Mouse (Mus musculus) v-Abl transformed pro-B cells (cell line): ENCODE data around the gene Diras1.
"Not testable (repeated sequence)": the region's sequence is repeated elsewhere in the genome, so short reads cannot be mapped to it uniquely, and the experiment has no call there.

ENCODE experiments used
- in situ Hi-C, 2 experiments: fragments of 400-800 bp; cut with MboI; formaldehyde crosslinking; loops; one replicate each; pipeline ENCODE4 v1.15.1; 2025; ENCODE audit not compliant: unreplicated experiment in 2 of 2

The Diras1 gene

GRCm38 (mm10) chr10:81025639-81026275, at the start of gene Diras1:
TSS of gene Diras1 (minus strand) at chr10:81025662.
- in situ Hi-C loops, result no loop called here

DNA sequence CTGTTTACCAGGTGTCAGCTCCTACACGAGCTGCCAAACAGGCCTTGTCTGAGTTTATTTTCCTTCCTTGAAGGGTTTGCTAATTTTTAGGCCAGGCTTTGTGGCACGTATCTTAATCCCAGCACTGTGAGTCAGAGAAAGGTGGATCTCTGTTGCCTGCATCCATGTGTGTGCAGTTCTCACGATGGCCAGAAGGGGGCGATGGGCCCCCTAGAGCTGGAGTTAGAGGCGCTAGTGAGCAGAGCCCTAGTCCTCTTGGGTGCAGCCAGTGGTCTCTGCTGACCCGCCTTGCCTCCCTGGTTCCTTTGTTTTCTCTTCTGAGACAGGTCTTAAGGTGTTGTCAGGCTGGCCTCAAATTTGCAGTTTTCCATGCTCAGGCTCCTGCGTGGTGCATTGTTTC, 48.0 kb upstream of the Diras1 start:
- in situ Hi-C loops, result no loop called here

DNA sequence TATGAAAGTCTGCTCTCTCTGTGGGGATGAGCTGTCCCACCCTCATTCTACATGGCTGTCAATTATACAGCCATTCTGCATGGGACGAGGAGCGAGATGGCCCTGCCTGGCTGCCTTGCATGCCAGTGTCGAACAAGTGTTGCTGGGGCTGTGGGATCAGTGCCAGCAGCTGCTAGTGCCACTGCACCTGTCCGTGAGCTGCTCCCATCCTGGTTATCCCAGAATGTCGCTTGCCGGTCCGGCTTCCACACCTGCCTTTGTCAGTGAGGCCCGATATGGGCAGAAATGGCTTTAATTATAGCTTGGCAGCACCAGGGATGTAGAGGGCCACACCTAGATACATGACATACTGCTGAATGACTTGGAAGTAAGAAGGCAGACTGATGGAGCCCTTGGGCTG, 46.8 kb upstream of the Diras1 start:
- in situ Hi-C loops, result no loop called here

- in situ Hi-C loops, result no loop called here
Observed at GRCm38 (mm10) chr10:81069836-81070235, 44.4 kb upstream of the Diras1 start, which contains the start of gene Thop1. TSS of gene Thop1 (plus strand) at chr10:81070035.

- in situ Hi-C loops, result no loop called here
Observed at GRCm38 (mm10) chr10:81068706-81069105, 43.2 kb upstream of the Diras1 start.

GRCm38 (mm10) chr10:81064519-81064918, 39.1 kb upstream of the Diras1 start:
- in situ Hi-C loops, result not testable (repeated sequence)

DNA sequence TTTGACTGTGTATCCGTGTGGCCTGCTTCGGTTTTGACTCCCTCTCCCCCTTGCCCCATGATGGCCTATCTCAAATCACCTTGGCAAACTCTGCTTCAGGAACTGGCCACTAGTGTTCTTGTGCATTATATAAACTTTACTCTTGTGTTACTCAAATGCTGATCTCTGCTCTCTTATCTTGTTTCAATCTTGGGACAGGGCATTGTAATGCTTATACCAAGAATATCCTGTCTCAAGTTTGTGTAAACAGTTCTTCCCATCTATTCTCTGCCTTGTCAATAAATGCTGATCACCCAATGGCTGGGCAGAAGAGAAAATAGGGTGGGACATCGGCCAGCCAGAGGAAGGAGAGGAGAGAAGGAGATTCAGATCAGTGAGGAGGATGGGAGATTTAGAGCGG, 37.2 kb upstream of the Diras1 start:
- in situ Hi-C loops, result no loop called here

- in situ Hi-C loops, result no loop called here
Observed at GRCm38 (mm10) chr10:81059603-81060543, 34.4 kb upstream of the Diras1 start, which contains the start of gene Sgta. TSS of gene Sgta (minus strand) at chr10:81060181.

DNA sequence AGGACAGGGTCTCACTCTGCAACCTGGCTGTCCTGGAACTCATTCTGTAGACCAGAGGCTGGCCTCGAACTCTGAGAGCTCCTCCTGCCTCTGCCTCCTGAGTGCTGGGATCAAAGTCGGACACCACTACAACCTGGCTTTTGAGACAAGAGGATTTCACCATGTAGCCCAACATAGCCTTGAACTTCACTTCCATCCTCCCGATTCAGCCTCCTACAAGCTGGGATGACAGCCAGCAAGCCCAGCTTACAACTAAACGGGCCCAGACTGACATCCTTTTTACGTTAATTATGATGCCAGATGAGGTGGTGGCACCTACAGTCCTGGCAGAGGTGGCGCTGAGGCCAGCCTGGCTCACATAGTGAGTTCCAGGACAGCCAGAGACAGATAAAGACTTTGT, 33.4 kb upstream of the Diras1 start:
- in situ Hi-C loops, result no loop called here

DNA sequence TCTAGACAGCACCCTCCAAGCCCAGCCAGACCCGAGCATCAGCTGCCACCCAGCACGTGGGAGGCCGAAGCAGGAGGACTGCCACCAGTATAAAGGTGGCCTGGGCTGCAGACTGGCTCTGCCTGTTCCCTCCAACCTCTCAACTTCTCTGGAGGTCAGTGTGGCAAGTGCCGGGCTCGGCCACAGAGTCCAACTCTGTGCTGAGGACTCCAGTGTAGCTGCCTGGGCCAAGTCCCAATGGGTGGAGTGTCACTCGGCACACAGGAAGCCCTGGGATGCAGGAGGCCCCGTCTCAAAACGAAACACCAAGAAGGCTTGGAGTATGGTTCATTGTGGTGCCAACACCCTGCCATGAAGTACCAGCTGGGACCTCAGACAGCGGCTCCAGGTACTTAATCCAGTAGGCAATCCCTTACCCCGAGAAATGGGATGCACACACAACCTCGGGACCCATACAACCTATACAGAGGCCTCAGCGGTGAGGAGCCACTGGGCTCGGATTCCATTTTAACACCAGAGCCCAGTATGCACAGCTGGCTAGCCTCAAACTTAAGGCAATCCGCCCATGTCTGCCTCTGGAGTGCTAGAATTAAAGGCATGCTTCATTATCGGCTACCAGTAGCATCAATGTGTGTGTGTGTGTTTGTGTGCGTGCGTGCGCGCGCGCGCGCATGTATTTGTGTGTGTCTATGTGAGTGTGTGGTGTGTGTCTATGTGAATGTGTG, 32.1 kb upstream of the Diras1 start:
- in situ Hi-C loops, result no loop called here

- in situ Hi-C loops, result not testable (repeated sequence)
Observed at GRCm38 (mm10) chr10:81055802-81056340, 30.4 kb upstream of the Diras1 start.

DNA sequence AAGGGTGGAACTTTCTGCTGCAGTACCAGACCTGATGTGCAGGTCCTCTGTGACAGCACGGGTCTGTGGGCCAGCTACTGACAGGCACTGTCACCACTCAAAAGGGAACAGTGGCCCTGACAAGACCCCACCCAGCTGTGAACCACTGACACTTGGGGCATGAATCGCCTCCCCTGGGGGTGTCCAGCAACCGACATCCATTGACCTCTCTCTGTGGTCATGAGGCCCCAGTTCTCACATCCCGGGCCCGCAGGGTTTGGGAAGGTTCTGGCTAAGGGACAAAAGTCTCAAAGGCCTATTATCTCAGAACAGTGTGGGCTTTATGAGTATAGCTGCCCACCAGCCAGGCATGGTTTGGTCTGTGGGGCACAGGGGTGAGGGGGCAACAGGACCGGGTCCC, 29.7 kb upstream of the Diras1 start:
- in situ Hi-C loops, result no loop called here

DNA sequence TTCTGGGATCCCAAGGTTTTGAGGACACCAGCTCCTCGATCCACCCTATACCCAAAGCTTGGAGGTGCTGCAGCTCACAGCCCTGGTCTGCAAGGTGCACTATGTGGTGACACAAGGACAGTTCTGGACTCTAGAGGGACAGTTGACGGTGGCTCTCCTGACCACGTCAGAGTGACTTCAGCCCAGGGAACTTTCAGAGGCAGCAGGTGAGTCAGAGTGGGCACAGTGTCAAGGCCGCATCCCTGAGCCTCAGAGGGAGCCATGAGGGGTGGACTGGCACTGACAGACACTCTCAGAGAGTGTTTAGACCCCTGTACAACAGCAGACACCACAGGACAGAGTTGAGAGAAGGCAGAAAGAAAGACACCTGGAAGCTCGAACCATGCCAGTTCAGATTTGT, 27.1 kb upstream of the Diras1 start:
- in situ Hi-C loops, result loop anchor here (5.0 kb wide), 2 partner anchors 35 to 40 kb away; no protein-coding TSS in a partner anchor

- in situ Hi-C loops, result loop anchor here (5.0 kb wide), 2 partner anchors 36 to 41 kb away; no protein-coding TSS in a partner anchor
Observed at GRCm38 (mm10) chr10:81051133-81051532, 25.7 kb upstream of the Diras1 start.

GRCm38 (mm10) chr10:81050645-81051044, 25.2 kb upstream of the Diras1 start:
- in situ Hi-C loops, result loop anchor here (5.0 kb wide), 2 partner anchors 37 to 42 kb away; no protein-coding TSS in a partner anchor

GRCm38 (mm10) chr10:81045246-81045645, 19.8 kb upstream of the Diras1 start:
- in situ Hi-C loops, result not testable (repeated sequence)

DNA sequence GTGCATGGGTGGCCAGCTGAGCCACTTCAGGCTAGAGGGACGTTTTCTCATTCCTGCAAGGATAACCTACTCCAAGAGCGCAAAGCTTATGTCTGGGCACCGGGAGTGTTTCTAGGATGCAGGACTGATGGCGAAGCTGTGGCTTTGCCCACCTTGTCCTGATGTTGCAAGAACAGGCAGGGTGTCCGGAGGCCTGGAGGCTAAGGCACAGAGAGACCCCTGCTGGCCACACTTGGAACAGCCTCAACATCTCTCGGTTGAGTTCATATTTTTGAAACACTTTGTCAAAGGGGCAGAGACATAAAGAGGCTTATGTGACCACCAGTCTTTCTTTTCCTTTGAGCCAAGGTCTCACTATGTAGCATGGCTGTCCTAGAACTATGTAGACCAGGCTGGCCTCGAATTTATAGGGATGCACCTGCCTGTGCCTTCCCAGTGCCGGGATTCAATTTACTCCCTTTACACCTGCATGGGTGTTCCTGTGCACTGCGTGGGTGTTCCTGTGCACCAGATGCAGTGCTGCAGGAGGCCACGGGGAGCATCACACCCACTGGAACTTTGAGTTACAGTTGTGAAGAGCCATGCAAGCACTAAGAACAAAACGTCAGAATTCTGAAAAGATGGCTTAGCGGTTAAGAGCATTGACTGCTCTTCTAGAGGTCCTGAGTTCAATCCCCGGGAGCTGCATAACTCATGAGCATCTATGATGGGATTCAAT, 16.2 kb upstream of the Diras1 start:
- in situ Hi-C loops, result loop anchor here in 1 of 2 experiments (5.0 kb wide), 1 partner anchor 44 kb away; no protein-coding TSS in a partner anchor

GRCm38 (mm10) chr10:81036988-81037580, 11.6 kb upstream of the Diras1 start, which contains the start of gene Slc39a3:
TSS of gene Slc39a3 (minus strand) at chr10:81037426.
- in situ Hi-C loops, result no loop called here

DNA sequence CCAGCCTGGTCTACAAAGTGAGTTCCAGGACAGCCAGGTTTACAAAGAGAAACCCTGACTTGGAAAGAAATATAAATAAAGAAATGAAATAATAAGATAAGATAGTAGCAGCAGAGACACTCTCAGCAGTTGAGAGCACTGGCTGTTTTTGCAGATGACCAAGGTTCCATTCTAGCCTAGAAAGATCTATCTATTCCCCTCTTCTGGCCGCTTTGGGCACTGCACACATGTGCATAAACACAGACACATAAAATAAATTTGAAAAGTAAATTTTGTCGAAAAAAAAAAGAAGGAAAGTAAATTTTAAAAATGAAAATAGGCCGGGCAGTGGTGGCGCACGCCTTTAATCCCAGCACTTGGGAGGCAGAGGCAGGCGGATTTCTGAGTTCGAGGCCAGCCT, 10.8 kb upstream of the Diras1 start:
- in situ Hi-C loops, result no loop called here
